Mouse (Mus musculus) thymus, postnatal 4 days (tissue): ENCODE data around the gene Mettl26.

ENCODE experiments used
- DNase-seq: peaks from one replicate; pipeline ENCODE4 v3.0.0; 2021

Mettl26 gene

GRCm38 (mm10) chr17:25888837-25889236 lies 14.0 kb downstream of the Mettl26 start:
- no peak for DNase-seq

- peak; percentile 84 for DNase-seq
These were observed 19.2 kb downstream of the Mettl26 start for GRCm38 (mm10) chr17:25893975-25894617.

GRCm38 (mm10) chr17:25895415-25895814 lies 20.5 kb downstream of the Mettl26 start:
- DNase-seq, result no peak

- no peak for DNase-seq
These were observed 21.0 kb downstream of the Mettl26 start for GRCm38 (mm10) chr17:25895891-25896290.

GRCm38 (mm10) chr17:25900193-25900592 lies 25.3 kb downstream of the Mettl26 start:
- DNase-seq, result no peak

- DNase-seq, result no peak
These were observed 28.2 kb downstream of the Mettl26 start for GRCm38 (mm10) chr17:25903061-25903460.

GRCm38 (mm10) chr17:25907640-25908039 lies 32.8 kb downstream of the Mettl26 start:
- DNase-seq, result no peak

GRCm38 (mm10) chr17:25911816-25912215 lies 36.9 kb downstream of the Mettl26 start:
- no peak for DNase-seq

- DNase-seq, result no peak
These were observed 38.5 kb downstream of the Mettl26 start for GRCm38 (mm10) chr17:25913186-25913876.

GRCm38 (mm10) chr17:25913877-25914275 lies 39.0 kb downstream of the Mettl26 start:
- no peak for DNase-seq

- DNase-seq, result no peak
These were observed 39.4 kb downstream of the Mettl26 start for GRCm38 (mm10) chr17:25914295-25914694.

GRCm38 (mm10) chr17:25916931-25917647 lies 42.2 kb downstream of the Mettl26 start:
- DNase-seq, result no peak

GRCm38 (mm10) chr17:25918037-25918750 lies 43.3 kb downstream of the Mettl26 start:
- no peak for DNase-seq

GRCm38 (mm10) chr17:25919144-25919785 lies 44.4 kb downstream of the Mettl26 start, which contains the start of gene Rab40c:
Gene Rab40c, minus strand, starts transcription at chr17:25919727.
- DNase-seq, result peak; percentile 73

- DNase-seq, result peak; percentile 100
These were observed 45.1 kb downstream of the Mettl26 start for GRCm38 (mm10) chr17:25919786-25920642.

- DNase-seq, result no peak
These were observed 47.2 kb downstream of the Mettl26 start for GRCm38 (mm10) chr17:25922120-25922519.

- DNase-seq, result no peak
These were observed 50.5 kb downstream of the Mettl26 start for GRCm38 (mm10) chr17:25925348-25925747.
